Mouse (Mus musculus) frontal cortex, postnatal 36 days (tissue): Measurements from ENCODE around the gene Kdelr1.

Experiments
- DNase-seq, 2 experiments: peaks; one replicate each; pipeline ENCODE4 v3.0.0; 2022; ENCODE audit warnings: low spot score in 2 of 2

Gene Kdelr1

GRCm38 (mm10) chr7:45872624-45873023, at the start of gene Kdelr1:
TSS of gene Kdelr1 (plus strand) at chr7:45872772.
- DNase-seq = peak; percentile 89 to 91

DNA sequence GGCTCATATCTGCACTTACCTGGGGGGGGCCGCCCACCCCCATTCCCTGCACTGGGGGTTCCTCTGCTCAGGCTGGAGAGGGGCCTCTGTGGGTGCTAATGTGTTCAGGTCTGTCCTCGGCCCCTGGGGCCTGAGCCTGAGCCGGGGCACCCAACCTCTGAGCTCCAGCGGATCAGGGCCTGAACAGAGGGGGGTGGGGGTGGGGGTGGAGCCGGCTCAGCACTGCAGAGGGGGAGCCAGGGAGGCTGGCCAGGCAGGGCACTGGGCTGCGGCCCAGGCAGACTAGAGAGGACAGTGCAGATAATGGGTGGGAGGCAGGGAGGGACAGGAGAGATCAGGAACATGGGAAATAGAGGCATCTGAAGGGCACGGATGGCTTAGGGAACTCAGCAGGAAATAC, 48.0 kb upstream of the Kdelr1 start, which contains the start of gene Kcnj14:
Gene Kcnj14, minus strand, starts transcription at position 185 of the 400 bp plus-strand sequence.
- no peak for DNase-seq

- DNase-seq = no peak
These were observed 45.9 kb upstream of the Kdelr1 start for GRCm38 (mm10) chr7:45826631-45827030.

GRCm38 (mm10) chr7:45830427-45831127, 42.0 kb upstream of the Kdelr1 start, which contains the start of gene Grwd1:
TSS of gene Grwd1 (minus strand) at chr7:45830944.
- peak; percentile 87 to 92 for DNase-seq

GRCm38 (mm10) chr7:45831128-45831525, 41.4 kb upstream of the Kdelr1 start:
- no peak for DNase-seq

- DNase-seq = no peak
These were observed 40.1 kb upstream of the Kdelr1 start for GRCm38 (mm10) chr7:45832428-45832827.

GRCm38 (mm10) chr7:45833148-45833790, 39.3 kb upstream of the Kdelr1 start:
- no peak for DNase-seq

DNA sequence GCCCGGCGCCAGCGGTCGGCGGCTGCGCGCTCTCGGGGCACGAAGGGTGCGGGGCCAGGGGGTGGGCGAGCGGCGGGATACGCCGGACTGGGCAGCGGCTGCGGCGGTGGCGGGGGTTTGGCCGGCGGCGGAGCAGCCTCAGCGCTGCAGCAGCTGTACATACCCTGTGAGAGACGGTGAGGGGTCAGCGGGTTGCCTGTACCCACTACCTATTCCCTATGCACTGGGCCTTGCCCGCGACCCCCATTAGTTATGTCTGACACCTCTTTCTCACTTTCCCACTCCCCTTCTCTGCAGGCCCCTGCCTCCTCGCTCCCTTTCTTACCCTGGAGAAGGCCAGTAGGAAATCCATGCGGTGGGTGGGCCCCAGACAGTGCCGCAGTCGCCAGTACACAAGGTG, 38.6 kb upstream of the Kdelr1 start:
- DNase-seq = no peak

- no peak for DNase-seq
These were observed 29.4 kb upstream of the Kdelr1 start for GRCm38 (mm10) chr7:45842950-45843744.

DNA sequence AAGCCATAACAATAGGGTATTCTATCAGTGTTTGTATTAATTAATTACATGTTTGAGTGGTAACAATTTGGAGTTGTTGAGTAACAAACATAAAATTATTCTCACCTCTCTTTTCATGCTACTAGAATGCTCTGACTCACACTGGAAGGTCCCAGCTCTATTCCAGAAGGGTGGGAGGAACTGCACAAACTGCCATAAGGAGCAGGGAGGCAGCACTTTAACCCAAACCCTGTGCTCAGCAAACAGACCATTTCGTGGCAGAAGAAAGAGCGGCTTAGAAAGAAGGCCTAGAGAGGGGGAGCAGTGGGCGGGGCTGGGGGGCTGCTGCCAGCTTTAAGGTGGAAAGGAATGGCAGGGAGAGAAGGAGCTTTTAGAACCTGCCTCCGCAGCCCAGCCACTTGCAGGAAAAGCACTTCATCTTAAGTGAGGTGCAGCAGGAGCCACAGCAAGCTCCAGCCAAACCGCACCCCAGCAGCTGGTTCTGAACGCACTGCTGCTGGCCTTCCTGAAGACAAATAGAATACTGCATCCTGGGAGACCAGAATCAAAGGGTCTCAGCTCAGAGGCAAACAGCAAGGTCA, 24.0 kb upstream of the Kdelr1 start:
- DNase-seq = no peak

DNA sequence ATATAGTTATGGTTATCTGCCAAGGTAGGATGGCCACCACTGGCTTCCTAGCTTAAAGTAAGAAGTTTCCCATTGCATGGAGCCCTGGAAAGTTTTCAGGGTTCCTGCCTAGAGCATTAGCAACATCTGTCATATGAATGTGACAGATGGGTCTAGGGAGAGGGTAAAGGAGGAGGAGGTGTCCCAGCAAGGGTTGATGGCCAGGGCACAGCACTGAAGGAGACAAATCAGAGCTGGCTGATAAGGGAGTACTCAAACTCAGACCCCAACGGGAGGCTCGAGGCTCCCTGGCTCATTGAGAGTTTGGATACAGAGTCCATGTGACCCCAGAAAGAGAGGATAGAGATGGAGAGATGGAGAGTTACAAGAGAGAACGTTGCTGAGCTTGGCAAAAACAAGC, 21.9 kb upstream of the Kdelr1 start:
- DNase-seq = no peak

GRCm38 (mm10) chr7:45853089-45853488, 19.5 kb upstream of the Kdelr1 start:
- no peak for DNase-seq

DNA sequence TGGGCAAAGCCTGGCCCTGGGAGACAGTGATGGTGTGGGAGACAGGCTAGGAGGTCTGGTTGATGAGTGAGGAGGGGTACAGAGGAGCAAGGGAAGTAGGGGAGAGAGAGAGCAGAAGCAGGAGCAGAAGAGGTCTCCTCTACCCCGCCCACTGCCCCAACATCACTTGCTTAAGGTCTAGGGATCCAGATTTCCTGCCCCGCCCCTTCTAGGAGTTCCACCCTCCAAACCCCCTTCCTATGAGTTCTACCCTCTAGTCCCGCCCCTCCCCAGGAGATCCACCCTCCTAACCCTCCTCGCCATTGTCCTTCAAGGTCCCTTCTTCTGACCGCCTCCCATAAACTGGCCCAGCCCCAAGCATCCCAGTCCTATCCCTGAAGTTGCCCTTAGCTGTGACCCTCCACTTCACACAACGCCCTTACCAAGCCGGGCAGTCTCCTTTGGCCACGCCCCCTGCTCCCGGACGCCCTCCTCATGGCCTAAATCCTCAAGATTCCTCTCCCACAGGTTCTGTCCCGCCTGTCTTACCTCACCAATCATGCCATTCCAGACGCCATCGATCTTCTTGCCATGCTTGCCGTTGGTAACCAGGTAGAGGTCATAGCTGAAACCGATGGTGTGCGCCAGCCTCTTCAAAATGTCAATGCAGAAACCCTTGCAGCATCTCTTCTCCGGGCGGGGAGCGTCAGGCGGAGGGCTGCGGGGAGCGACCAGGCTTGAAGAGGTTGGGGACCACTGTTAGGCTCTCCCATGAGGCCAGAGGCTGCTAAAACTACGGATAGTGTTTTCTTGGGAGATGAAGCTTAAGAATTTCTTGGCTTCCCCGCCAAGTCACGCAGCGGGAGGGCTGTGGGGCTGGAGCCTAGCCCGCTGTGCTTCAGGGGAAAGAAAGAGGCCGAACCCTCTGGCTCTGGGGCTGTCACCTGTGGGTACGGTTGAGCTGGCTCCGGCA, 15.3 kb upstream of the Kdelr1 start:
- no peak for DNase-seq

DNA sequence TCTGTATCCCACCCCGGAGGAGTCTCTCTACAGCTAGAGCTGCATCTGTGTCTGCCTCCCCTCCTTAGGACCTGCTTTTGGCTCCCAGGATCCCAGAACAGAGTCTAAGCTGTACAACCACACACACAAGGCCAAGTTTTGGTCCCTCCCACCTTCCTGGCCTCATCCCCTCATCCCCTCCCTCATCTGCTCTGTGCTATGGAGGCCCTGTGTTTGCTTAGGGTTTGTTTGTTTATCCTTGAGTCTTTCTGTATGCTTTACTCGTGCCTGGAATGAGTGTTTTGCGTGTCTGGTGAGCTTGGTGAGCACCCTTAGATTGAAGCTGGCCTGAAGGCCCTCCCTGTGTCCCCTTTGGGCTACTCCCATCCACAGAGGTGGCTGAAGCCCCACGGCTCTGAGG, 13.6 kb upstream of the Kdelr1 start:
- no peak for DNase-seq

GRCm38 (mm10) chr7:45862804-45863203, 9.8 kb upstream of the Kdelr1 start:
- no peak for DNase-seq

DNA sequence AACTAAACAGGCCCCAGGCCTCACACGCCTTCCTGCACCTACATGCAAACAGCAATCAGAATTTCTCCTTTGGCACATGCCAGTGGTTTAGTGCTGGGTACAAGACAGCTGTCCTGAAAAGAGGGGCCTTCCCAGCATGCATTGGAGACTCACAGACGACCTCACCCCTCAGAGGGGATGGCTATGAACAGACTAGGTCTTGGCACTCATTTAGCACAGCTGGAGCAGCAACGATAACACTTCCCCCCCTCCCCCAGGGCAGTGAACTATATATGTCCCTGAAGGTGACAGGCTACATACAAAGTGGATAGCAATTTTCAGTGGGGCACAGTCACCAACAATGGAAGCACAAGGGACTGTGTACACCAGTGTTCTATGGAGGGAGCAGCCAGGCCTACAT, 8.1 kb upstream of the Kdelr1 start:
- no peak for DNase-seq

DNA sequence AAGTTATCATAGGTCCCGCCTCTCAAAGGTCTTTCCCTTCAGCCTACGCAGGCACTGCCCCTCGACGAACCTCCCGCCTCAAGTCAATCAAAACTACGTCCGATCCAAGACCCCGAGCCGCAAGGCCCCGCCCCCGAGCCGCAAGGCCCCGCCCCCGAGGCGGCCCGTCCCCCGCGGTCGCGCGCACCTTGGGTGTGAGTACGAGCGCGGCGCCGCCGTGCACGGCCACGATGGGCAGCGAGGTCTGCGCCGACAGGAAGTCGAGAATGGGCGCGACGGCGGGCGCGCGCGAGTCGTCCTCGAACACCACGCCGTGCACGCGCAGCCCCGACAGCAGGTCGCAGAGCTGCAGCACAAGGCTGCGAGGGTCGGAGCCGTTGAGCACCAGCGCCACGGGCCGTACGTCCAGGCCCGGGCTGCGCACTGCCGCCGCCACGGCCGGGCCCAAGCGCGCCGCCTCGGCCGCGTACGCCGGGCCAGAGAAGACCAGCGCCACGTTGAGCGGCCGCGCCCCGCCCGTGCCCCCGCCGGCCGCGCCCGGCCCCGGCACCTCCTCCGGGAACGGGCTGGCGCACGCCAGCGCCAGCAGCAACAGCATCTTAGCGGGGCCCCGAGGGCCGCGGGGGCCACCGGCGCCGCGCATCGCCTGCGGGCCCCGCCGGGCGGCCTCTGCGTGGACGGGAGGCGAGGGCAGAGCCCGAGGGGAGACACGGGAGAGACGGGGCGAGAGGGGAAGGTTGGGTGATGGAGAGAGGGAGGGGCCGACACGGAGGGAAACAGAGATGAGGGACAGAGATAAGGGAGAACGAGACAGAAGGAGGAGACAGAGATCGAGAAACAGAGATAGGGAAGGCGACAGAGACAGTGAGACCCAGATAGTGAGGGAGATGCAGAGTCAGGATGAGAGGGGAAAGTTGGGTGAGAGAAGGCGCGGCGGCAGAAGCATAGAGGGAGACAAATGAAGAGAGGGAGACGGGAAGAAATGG, 6.4 kb upstream of the Kdelr1 start:
- peak; percentile 66 to 84 for DNase-seq

DNA sequence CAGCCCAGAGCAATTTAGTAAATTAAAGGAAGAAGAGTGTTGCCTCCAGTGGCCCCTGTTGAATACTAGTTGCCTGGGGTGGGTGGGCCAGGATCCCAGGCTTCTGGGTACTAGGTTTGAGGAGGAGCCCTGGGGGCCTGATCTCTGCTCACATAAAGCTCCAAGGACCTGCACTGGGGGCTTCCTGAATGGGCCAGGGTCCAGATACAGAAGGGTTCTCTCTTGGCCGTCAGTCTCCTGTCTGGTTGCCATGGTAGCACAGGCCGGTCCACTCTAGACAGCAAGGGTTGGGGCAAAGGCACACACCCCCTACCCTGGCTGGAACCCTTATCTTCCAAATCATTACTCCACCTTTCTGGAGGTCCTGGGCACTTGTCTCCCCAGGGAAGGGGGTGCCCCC, 4.7 kb upstream of the Kdelr1 start:
- DNase-seq = no peak

DNA sequence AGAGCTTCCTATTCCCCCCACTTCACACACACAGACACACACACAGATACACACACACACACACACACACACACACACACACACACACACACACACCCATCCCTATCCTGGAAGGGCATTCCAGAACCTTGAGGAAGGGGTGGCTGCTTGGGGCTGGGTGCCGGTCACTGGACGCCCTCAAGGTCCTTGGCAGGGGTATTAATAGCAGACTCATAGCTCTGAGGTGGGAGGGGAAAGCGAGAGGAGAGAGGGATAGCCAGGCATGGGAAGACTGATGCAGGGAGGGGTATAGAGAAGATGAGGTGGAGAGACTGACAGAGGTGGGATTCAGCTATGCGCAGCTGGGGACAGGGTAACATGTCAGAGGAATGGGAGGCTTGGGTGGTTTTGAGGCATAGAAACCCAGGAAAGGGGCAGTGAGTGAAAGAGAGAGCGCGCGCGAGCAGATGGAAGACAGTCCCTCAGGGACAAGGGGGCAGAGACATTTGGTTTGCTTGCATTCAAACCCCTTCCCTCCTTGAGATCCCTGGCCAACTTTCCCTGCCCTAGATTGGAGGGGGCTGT, 3.4 kb upstream of the Kdelr1 start:
- DNase-seq = no peak

- no peak for DNase-seq
These were observed 2.8 kb upstream of the Kdelr1 start for GRCm38 (mm10) chr7:45869787-45870186.
